Mouse (Mus musculus) left cerebral cortex, postnatal 10 days (tissue): ENCODE measurements around the gene Ddx23. TPM values are rescaled to one million over a fixed set of nuclear protein-coding genes. Genes with fewer than 3 reads are reported as not detected.

Experiments
- DNase-seq, 2 experiments: peaks; one replicate each; pipeline ENCODE4 v3.0.0; 2021 to 2022; ENCODE audit warnings: low spot score in 2 of 2, mixed read lengths in 1 of 2; ENCODE audit errors: extremely low spot score in 1 of 2
- intact Hi-C: fragments of 180-260 bp; cut with DNase I; formaldehyde crosslinking; loops from one replicate; pipeline ENCODE4 v1.15.1; 2025
- total RNA-seq, 2 experiments: library from RNA; stranded (reverse); gene quantifications; 2 replicates each; pipeline ENCODE4 v1.2.3; 2021

Ddx23 gene
- total RNA-seq, 2 experiments from 2014 or later, result 55.8 to 58.2 TPM

DNA sequence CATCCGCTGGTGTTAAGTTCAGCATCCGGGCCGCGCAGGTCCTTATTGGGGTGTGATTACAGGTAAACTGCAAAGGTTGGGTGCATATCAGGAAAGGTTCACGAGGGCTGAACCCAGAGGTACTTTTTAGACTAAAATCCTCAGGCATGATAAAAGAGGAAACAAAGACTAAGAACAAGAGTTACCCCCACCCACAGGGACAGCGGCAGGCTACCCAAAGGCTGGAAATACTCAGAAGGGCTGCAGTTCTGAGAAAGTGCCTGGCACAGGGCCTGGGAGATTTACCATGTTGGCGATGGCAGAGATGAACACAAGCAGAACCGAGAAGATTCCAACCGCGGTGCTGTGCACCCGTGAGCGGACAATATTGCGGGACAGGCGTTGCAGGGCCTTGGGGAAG is 66.1 kb downstream of the Ddx23 start:
- intact Hi-C loops, result no loop called here
- no peak for DNase-seq

Other genes with a start within 250 kb of the Ddx23 start
- gene Olfr282, start 231.7 kb downstream of the Ddx23 start, total RNA-seq, result not detected
- gene Olfr281, start 210.3 kb downstream of the Ddx23 start, total RNA-seq, result not detected
- not detected for gene OR5BS1P, start 193.0 kb downstream of the Ddx23 start, total RNA-seq
- gene Lalba, start 180.2 kb downstream of the Ddx23 start, total RNA-seq, result not detected
- not detected for gene Olfr279, start 170.5 kb downstream of the Ddx23 start, total RNA-seq
- gene Kansl2, start 128.6 kb downstream of the Ddx23 start, total RNA-seq, result 10 to 100 TPM; 62.2 to 64.0 TPM
- gene Ccnt1, start 92.0 kb downstream of the Ddx23 start, total RNA-seq, result 10 to 100 TPM; 42.0 to 50.2 TPM
- not detected for gene 4930415O20Rik, start 91.9 kb downstream of the Ddx23 start, total RNA-seq
- 10 to 100 TPM; 37.1 to 38.1 TPM for gene Adcy6, start 52.8 kb downstream of the Ddx23 start, total RNA-seq
- 100 to 1,000 TPM; 173 to 185 TPM for gene Cacnb3, start 32.1 kb downstream of the Ddx23 start, total RNA-seq
- 10 to 100 TPM; 68.6 to 70.1 TPM for gene Rnd1, start 14.6 kb upstream of the Ddx23 start, total RNA-seq
- 10 to 100 TPM; 13.6 to 14.5 TPM for gene Ccdc65, start 45.3 kb upstream of the Ddx23 start, total RNA-seq
- gene Fkbp11, start 65.3 kb upstream of the Ddx23 start, total RNA-seq, result 1 to 10 TPM; 2.2 TPM
- 100 to 1,000 TPM; 651 to 661 TPM for gene Arf3, start 100.3 kb upstream of the Ddx23 start, total RNA-seq
- under 1 TPM; 0.63 to 0.64 TPM for gene Wnt10b, start 115.3 kb upstream of the Ddx23 start, total RNA-seq
- not detected for gene Wnt1, start 127.0 kb upstream of the Ddx23 start, total RNA-seq
- gene Ddn, start 146.6 kb upstream of the Ddx23 start, total RNA-seq, result 100 to 1,000 TPM; 285 to 294 TPM
- 10 to 100 TPM; 41.7 to 44.6 TPM for gene Prkag1, start 168.6 kb upstream of the Ddx23 start, total RNA-seq
- 10 to 100 TPM; 62.4 to 64.3 TPM for gene Kmt2d, start 208.3 kb upstream of the Ddx23 start, total RNA-seq
- gene Rhebl1, start 231.6 kb upstream of the Ddx23 start, total RNA-seq, result 10 to 100 TPM; 11.2 to 14.1 TPM
- gene Dhh, start 235.6 kb upstream of the Ddx23 start, total RNA-seq, result under 1 TPM; 0.16 to 0.47 TPM